Mouse (Mus musculus) stomach, embryonic 16.5 days (tissue): ENCODE results near the gene Fam162b. TPM values are rescaled to one million over a fixed set of nuclear protein-coding genes. Genes with fewer than 3 reads are reported as not detected.

Experiments
- ATAC-seq: fragments of 200-750 bp; cut with Nextera tagmentation; 2 replicates; pipeline ENCODE4 v1.8.0; 2017; ENCODE audit warnings: moderate number of reproducible peaks, moderate TSS enrichment; ENCODE audit not compliant: insufficient read depth, low FRiP score
- H3K27ac ChIP-seq: fragments of 300-500 bp; sonication (generic); 2 replicates; pipeline ENCODE4 v1.5.1; 2014; ENCODE audit warnings: low read length
- H3K27me3 ChIP-seq: fragments of 300-500 bp; sonication (generic); 2 replicates; pipeline ENCODE4 v1.6.1; 2014; ENCODE audit warnings: low read length, control low read depth, mixed read lengths; ENCODE audit not compliant: control insufficient read depth, insufficient read depth
- H3K36me3 ChIP-seq: fragments of 300-500 bp; sonication (generic); 2 replicates; pipeline ENCODE4 v1.6.1; 2014; ENCODE audit warnings: low read length; ENCODE audit not compliant: control insufficient read depth, insufficient read depth
- H3K4me1 ChIP-seq: fragments of 300-500 bp; sonication (generic); 2 replicates; pipeline ENCODE4 v1.6.1; 2014; ENCODE audit warnings: low read length, control low read depth, mixed read lengths; ENCODE audit not compliant: control insufficient read depth, insufficient read depth
- H3K4me2 ChIP-seq: fragments of 300-500 bp; sonication (generic); 2 replicates; pipeline ENCODE4 v1.6.1; 2014; ENCODE audit warnings: low read depth, low read length, mixed read lengths
- H3K4me3 ChIP-seq: fragments of 300-500 bp; sonication (generic); replicated peaks from 2 replicates; pipeline ENCODE4 v1.5.1; 2014; ENCODE audit warnings: mild to moderate bottlenecking, low read length
- H3K9ac ChIP-seq: fragments of 300-500 bp; sonication (generic); 2 replicates; pipeline ENCODE4 v1.6.1; 2014; ENCODE audit warnings: low read length
- H3K9me3 ChIP-seq: fragments of 300-500 bp; sonication (generic); replicated peaks from 2 replicates; pipeline ENCODE4 v1.6.1; 2016; ENCODE audit warnings: low read length, control low read depth; ENCODE audit not compliant: control insufficient read depth
- WGBS: fragments of 180-500 bp; shearing (Covaris S2); extraction: QIAGEN DNeasy Blood & Tissue Kit; methylation state at CpG from one replicate; pipeline ENCODE4 v1.1.7; 2014; 5-methylcytosine and 5-hydroxymethylcytosine counted together
- polyA plus RNA-seq: library from polyadenylated mRNA; unstranded; fragments of >200 nt; fragmentation: Nextera tagmentation; extraction: Ambion mirVana; gene quantifications from 2 replicates; pipeline ENCODE4 v1.2.1, GENCODE M21; 2015

The Fam162b gene
- polyA plus RNA-seq, 1 experiment from 2014 or later: 34.2 TPM

DNA sequence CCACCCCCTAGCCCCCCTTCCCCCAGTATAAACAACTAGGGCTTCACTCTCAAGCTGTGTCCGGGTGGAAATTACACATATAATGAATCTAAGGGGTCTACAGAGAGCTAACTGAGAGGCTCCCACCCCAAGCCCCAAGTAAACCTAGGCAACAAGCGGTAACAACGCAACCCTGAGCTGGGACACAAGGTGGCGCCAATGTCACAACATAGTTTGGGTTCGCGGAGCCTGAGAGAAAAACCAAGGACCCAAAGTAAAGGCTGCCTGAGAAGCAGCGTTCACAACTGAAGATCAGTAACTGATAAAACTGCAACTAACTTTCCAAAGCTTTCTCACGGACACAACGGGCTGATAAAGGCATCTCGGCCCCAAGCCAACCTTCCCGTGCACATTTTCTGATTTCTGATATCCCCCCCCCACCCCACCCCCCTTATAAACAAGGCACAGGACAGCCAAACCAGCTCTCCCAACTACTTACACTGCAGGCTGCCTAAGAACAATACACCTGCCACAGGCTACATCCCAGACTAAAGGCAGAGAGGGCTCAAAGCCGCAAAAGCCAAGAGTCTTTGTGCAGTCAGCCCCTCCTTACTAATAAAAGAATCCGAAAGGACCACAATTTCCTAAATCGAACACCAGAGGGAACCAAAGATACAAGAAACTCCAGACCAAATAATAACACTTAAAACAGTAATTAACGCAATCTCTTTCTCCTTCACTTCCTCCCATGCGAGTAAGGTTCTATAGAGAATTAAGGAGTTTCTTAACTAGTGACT lies 36.8 kb downstream of the Fam162b start:
- ATAC-seq: peak; percentile 80
- WGBS: 1% methylated on average over 16 of the region's 16 CpGs
- H3K4me2 ChIP-seq: peak overlapping the region; percentile 99
- no peak overlapping the region for H3K27ac ChIP-seq
- H3K36me3 ChIP-seq: no peaks in the 10 kb centered on the region
- H3K27me3 ChIP-seq: no peaks in the 10 kb centered on the region
- peak overlapping the region; percentile 58 for H3K9ac ChIP-seq
- no peaks in the 10 kb centered on the region for H3K4me1 ChIP-seq
- peak overlapping the region; percentile 48 for H3K4me3 ChIP-seq
- no peaks in the 10 kb centered on the region for H3K9me3 ChIP-seq

Other genes starting within 250 kb of the Fam162b start
- 0.92 TPM in 1 of 2 replicates, not detected in the other for gene Gm49339, start 109.9 kb downstream of the Fam162b start, polyA plus RNA-seq
- 0.75 and 2.5 TPM in 2 replicates for gene Lilr4b, start 109.9 kb downstream of the Fam162b start, polyA plus RNA-seq
- gene Lilrb4a, start 99.6 kb downstream of the Fam162b start, polyA plus RNA-seq: 5.7 and 7.9 TPM in 2 replicates
- 0.06 TPM in 1 of 2 replicates, not detected in the other for gene Gprc6a, start 40.9 kb upstream of the Fam162b start, polyA plus RNA-seq
- 1.0 and 1.3 TPM in 2 replicates for gene Rfx6, start 87.2 kb upstream of the Fam162b start, polyA plus RNA-seq